Mouse (Mus musculus) adrenal gland, adult (tissue): ENCODE measurements around the gene Fam117b.

Source experiments
- DNase-seq, 2 experiments: peaks; one replicate each; pipeline ENCODE4 v3.0.0; 2022 to 2023; ENCODE audit warnings: low spot score in 1 of 2; ENCODE audit not compliant: inconsistent age in 2 of 2

Fam117b gene

GRCm38 (mm10) chr1:59912413-59913157 is at the start of gene Fam117b:
Fam117b (plus strand) TSS chr1:59913006.
- peak; percentile 98 for DNase-seq

GRCm38 (mm10) chr1:59868041-59868440 is 44.8 kb upstream of the Fam117b start:
- no peak for DNase-seq

GRCm38 (mm10) chr1:59874023-59874422 is 38.8 kb upstream of the Fam117b start:
- DNase-seq, result no peak

- DNase-seq, result no peak
These were observed 34.7 kb upstream of the Fam117b start for GRCm38 (mm10) chr1:59878098-59878497.

GRCm38 (mm10) chr1:59883349-59884134 is 29.3 kb upstream of the Fam117b start:
- DNase-seq, result peak; percentile 72 to 89

DNA sequence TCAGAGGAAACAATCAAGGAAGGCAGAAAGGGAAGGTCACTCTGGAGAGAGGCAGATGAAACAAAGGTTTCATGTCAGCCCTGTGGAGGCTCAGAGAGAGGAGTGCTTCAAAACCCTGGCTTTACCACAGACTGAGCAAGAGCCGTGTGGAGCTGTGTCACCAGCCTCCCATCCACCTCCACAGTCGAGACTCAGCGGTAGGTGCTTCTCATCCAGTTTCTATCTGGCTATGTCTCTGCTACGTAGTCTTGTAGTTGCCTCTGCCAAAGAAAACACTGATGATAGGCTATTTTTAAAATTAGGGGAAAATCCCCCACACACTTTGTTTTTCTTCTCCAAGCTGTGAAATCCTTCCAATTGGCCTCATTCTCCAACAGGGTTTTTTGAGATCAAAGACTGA is 25.9 kb upstream of the Fam117b start:
- no peak for DNase-seq

DNA sequence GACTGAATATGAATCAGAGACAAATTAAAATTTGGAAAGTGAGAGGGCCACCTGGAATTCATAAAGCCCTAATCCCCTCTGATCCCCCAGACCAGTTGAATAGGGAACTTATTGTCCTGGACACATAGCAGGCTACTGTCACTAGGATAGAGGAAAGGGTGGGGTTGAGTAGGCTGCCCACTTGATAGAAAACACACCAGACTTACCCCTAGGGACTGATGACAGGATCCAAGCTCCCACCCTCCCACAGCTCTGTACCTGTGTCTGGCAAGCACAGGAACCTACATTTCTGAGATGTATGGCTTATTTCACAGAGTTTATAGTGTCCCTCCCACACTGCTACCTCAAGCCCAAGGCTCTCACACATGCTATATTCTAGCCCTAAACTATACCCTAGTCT is 24.8 kb upstream of the Fam117b start:
- DNase-seq, result no peak

GRCm38 (mm10) chr1:59891185-59891584 is 21.6 kb upstream of the Fam117b start:
- DNase-seq, result no peak

- no peak for DNase-seq
These were observed 20.0 kb upstream of the Fam117b start for GRCm38 (mm10) chr1:59892777-59893176.

GRCm38 (mm10) chr1:59894025-59894424 is 18.8 kb upstream of the Fam117b start:
- DNase-seq, result no peak

DNA sequence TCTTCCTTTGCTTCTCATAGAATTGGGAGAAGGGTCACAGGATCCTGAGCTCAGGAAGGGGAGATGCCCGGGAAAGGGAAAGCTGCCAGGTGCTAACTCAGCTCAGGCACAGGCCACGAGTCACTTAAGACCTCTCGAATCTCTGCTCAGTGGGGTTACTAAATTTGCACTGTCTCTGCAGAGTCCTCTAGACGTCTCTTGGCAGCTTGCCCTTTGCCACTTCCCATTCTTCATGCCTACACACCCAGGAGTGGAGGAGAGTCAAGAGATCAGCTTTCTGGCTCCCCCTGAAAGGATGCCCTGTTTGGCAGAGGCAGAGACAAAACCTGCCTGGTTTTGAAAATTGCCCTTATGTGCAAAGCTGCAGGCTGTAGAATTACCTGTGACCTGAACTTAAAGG is 17.4 kb upstream of the Fam117b start:
- DNase-seq, result peak; percentile 65 to 75

DNA sequence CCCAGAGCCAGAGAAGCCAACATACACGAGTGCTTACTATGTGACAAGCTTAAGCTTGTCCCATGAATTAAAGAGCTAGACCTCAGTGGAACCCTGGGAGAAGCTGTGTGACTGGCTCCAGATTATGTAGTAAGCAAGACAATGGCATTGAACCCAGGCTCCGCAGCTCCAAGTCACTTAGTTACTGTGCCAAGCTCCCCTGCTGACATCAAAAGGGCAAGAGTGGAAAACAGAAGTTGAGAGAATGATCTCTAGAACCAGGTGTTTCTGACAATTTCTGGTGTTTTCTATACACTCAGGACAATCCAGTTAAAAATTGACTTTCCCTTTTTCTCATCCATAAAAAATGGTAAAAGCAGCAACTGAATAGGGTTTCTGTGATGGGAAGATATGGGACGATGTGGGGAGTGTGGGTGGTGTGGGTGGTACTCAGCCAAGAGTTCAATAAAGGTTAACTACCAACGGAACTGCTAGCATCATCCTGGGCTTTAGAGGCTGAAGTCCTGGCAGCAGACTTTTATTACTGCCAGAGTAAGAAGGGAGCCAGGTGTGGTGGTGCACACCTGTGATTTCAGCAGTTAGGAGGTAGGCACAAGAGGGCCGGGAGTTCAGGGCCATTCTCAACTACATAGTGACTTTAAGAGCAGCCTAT is 15.5 kb upstream of the Fam117b start:
- DNase-seq, result no peak

DNA sequence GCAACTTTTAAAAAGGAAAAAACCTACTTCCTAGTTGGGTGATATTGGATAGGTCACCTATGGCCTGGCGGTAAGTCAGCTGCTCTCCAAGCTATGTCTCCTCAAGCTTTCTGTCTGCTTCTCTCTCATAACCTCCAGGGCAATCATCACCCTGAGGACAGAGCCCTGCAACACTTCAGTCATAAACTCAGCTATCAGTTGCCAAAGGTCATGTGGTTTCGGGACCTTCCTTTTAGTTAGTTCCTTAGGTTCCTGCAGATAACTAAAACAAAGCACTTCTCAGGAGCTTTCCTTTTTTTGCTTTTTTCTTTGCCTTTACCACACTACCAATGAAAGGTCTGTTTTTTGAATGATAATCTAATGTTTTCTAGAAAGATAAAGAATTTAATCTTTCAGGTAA is 13.1 kb upstream of the Fam117b start:
- no peak for DNase-seq

GRCm38 (mm10) chr1:59901082-59901876 is 11.5 kb upstream of the Fam117b start:
- no peak for DNase-seq

GRCm38 (mm10) chr1:59902634-59903033 is 10.2 kb upstream of the Fam117b start:
- peak; percentile 45 to 64 for DNase-seq

DNA sequence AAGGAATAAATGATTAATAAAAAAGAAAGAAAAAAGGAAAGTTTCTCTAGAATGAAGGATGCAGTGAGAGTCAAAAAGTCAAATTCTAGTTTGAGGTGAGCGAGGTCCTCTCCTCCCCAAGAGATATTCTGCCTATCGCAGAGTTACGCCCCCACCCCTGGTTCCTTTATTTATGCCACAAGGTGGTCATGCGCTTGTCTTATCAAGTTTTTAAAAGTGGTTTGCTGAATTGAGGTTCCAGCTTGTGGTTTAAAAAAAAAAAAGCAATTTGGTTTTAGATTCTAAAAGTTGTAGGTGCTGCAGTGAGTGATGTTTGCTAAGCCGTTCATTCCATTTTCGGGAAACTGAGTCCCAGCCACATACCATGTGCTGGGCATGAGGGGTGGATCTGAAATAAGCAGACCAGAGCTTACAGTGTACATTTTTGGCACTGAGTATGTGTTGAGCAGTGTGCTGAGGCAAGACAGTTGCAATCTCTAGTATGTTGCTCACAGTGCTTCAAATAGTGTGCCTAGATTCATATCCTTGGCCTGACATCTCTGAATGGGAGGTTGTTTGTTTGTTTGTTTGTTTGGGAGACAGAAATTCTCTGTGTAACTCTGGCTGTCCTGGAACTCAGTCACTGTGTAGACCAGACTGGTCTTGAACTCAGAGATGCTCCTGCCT is 8.0 kb upstream of the Fam117b start:
- no peak for DNase-seq

GRCm38 (mm10) chr1:59905916-59906315 is 6.9 kb upstream of the Fam117b start:
- DNase-seq, result no peak

DNA sequence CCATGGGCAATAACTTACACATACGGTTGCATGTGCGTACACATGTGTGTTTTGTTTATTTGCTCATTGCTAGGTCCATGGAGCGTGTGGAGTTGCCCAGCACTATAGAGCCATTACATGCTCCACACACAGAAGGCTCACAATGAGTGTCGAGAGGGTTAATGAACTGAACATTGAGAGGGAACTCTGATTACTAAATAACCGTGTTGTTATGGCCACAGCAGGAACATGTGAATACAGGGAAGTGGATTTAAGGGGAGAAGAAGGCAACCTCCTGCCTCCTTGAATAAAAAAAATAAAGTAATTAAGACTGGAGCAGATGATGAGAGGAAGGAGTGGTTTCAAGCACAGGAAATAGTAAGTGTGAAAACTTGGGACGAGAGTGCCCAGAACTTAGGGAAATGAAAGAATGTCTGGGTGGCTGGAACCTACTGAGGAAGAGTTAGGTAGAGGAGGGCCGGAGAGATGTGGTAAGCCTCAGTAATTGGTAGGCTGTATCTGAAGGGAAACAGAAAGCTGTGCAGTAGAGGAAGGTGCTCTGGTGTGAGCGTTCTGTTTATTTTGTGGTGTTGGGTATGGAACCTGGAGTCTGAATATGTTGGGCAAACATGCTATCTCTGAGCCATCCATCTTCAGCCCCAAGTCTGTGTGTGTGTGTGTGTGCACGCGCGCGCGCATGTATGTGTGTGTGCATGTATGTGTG is 5.8 kb upstream of the Fam117b start:
- no peak for DNase-seq

GRCm38 (mm10) chr1:59907700-59908099 is 5.1 kb upstream of the Fam117b start:
- peak; percentile 29 to 66 for DNase-seq

- no peak for DNase-seq
These were observed 1.9 kb upstream of the Fam117b start for GRCm38 (mm10) chr1:59910941-59911340.
